In the genomic region with DNA sequence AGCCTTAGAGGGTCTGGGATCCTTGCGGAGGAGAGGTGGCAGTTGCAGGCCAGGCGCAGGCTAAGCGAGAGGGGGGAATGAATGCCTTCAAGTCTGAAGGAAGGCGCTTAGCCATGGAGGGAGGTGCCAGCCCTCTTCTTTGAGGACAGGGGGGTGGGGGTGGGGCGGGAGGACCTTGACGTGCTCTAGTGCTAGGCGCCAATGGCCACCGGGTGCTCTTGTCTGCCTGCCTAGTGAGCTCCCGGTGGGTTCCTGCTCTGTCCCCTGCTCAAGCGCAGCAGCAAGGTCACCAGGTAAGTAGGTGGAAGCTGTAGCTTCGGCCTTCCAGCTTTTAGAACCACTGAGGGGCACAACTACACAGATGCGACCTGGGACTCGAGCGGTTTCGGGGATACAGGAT, we compare ENCODE assay signal across 9 mouse cellular contexts. TPM values are rescaled to one million over a fixed set of nuclear protein-coding genes. Genes with fewer than 3 reads are reported as not detected.
DNase-seq lines count a peak whose midpoint lies in the region; ATAC-seq and TF ChIP-seq lines count a peak whose summit lies in the region.
"Had no signal": no experiment of that assay in that cellular context is flagged by ENCODE, and none has a peak within 500 bp of the region (broad histone marks: within the 10 kb centered on the region; RNA-seq: fewer than 3 reads in every experiment).

No protein-coding gene starts in this region.

- H3K9me3 ChIP-seq in embryonic facial prominence, embryonic 13.5 days: no peaks in the 10 kb centered on the region
- H3K9me3 ChIP-seq in intestine, postnatal 0 days (ENCODE audit: control insufficient read depth): no peaks in the 10 kb centered on the region
- H3K9me3 ChIP-seq in neural tube, embryonic 15.5 days (replicated peaks): no peaks in the 10 kb centered on the region

- ATAC-seq in embryonic facial prominence, embryonic 13.5 days (ENCODE audit: insufficient number of reproducible peaks, insufficient read depth, low FRiP score, low TSS enrichment, low read depth): no peak
- ATAC-seq in intestine, postnatal 0 days: no peak
- peak; percentile 37; the same call in 1 of the 2 replicates for ATAC-seq in neural tube, embryonic 15.5 days (ENCODE audit: low FRiP score)

- peaks cover 37% of the 10 kb centered on the region for H3K27me3 ChIP-seq in embryonic facial prominence, embryonic 13.5 days
- peaks cover 30% of the 10 kb centered on the region for H3K27me3 ChIP-seq in intestine, postnatal 0 days (replicated peaks; ENCODE audit: control insufficient read depth, insufficient read depth, low read length)
- peaks cover 36% of the 10 kb centered on the region for H3K27me3 ChIP-seq in neural tube, embryonic 15.5 days (replicated peaks)

- no peaks in the 10 kb centered on the region for H3K36me3 ChIP-seq in embryonic facial prominence, embryonic 13.5 days
- no peaks in the 10 kb centered on the region for H3K36me3 ChIP-seq in intestine, postnatal 0 days (ENCODE audit: control insufficient read depth, insufficient read depth)
- no peaks in the 10 kb centered on the region for H3K36me3 ChIP-seq in neural tube, embryonic 15.5 days

- peak overlapping the region; percentile 100 for H3K4me2 ChIP-seq in embryonic facial prominence, embryonic 13.5 days
- peak overlapping the region; percentile 99 for H3K4me2 ChIP-seq in intestine, postnatal 0 days (replicated peaks; ENCODE audit: low read depth)
- peak overlapping the region; percentile 100 for H3K4me2 ChIP-seq in neural tube, embryonic 15.5 days

- peak overlapping the region; percentile 56 for H3K4me3 ChIP-seq in layer of hippocampus, adult 2 months
- H3K4me3 ChIP-seq in embryonic facial prominence, embryonic 13.5 days: peak overlapping the region; percentile 63
- H3K4me3 ChIP-seq in intestine, postnatal 0 days (ENCODE audit: low read depth, low read length): peak overlapping the region; percentile 63
- H3K4me3 ChIP-seq in neural tube, embryonic 15.5 days (replicated peaks): peak overlapping the region; percentile 63

- WGBS in embryonic facial prominence, embryonic 13.5 days: 2% methylated on average over 15 of the region's 15 CpGs
- 19% methylated on average over 15 of the region's 15 CpGs for WGBS in intestine, postnatal 0 days
- WGBS in neural tube, embryonic 15.5 days: 4% methylated on average over 15 of the region's 15 CpGs

- peak overlapping the region; percentile 73 for H3K9ac ChIP-seq in embryonic facial prominence, embryonic 13.5 days
- H3K9ac ChIP-seq in intestine, postnatal 0 days (ENCODE audit: low read depth, low read length): no peak overlapping the region
- no peak overlapping the region for H3K9ac ChIP-seq in neural tube, embryonic 15.5 days (replicated peaks)

- no peak for DNase-seq in layer of hippocampus, adult 2 months (ENCODE audit: low spot score in 2 of 2)
- no peak for DNase-seq in layer of hippocampus, adult 11-12 months (ENCODE audit: low spot score)
- DNase-seq in frontal cortex, postnatal 10 days (ENCODE audit: low spot score in 2 of 2): no peak
- DNase-seq in spleen, postnatal 14 days (ENCODE audit: low spot score in 2 of 2): no peak
- no peak for DNase-seq in spleen, postnatal 10 days (ENCODE audit: low spot score in 2 of 2)

- no peak for TF ChIP-seq CTCF in layer of hippocampus, adult 2 months (conservative IDR thresholded peaks at IDR 0.05)
- no peak for TF ChIP-seq CTCF in intestine, postnatal 0 days (IDR thresholded peaks at IDR 0.05; ENCODE audit: low read depth)

- peak overlapping the region; percentile 87 for H3K27ac ChIP-seq in layer of hippocampus, adult 2 months
- H3K27ac ChIP-seq in embryonic facial prominence, embryonic 13.5 days: no peak overlapping the region
- no peak overlapping the region for H3K27ac ChIP-seq in intestine, postnatal 0 days (ENCODE audit: low read depth, low read length)
- H3K27ac ChIP-seq in neural tube, embryonic 15.5 days (replicated peaks): no peak overlapping the region

- H3K4me1 ChIP-seq in embryonic facial prominence, embryonic 13.5 days: peaks cover 16% of the 10 kb centered on the region
- no peaks in the 10 kb centered on the region for H3K4me1 ChIP-seq in intestine, postnatal 0 days (replicated peaks; ENCODE audit: control insufficient read depth, insufficient read depth, low read length)
- peaks cover 21% of the 10 kb centered on the region for H3K4me1 ChIP-seq in neural tube, embryonic 15.5 days

RNA-seq across cellular contexts. Expression of gene Ppp1r3g, which starts 9.1 kb away (rescaled TPM):
- 10 to 100 TPM; 10.7 to 12.5 TPM for total RNA-seq in layer of hippocampus, adult 2 months (2021)
- 0.67 and 2.0 TPM in 2 replicates for polyA plus RNA-seq in embryonic facial prominence, embryonic 13.5 days (2015; fragmentation: Nextera tagmentation; extraction: Ambion mirVana)
- 0.38 and 0.51 TPM in 2 replicates for polyA plus RNA-seq in intestine, postnatal 0 days (2015; fragmentation: Nextera tagmentation; extraction: Ambion mirVana)
- polyA plus RNA-seq in neural tube, embryonic 15.5 days (2015; fragmentation: Nextera tagmentation; extraction: Ambion mirVana): 0.32 and 0.46 TPM in 2 replicates
- total RNA-seq: megakaryocyte-erythroid progenitor cell, adult 5-6 weeks had no signal
